Mouse (Mus musculus) neural tube, embryonic 14.5 days (tissue): ENCODE measurements around the gene Abtb2. TPM values are rescaled to one million over a fixed set of nuclear protein-coding genes. Genes with fewer than 3 reads are reported as not detected.

Experiments used
- ATAC-seq: fragments of 200-750 bp; cut with Nextera tagmentation; 2 replicates; pipeline ENCODE4 v1.8.0; 2017; ENCODE audit warnings: low read depth, mild to moderate bottlenecking, moderate TSS enrichment, moderate library complexity
- H3K27ac ChIP-seq: fragments of 300-500 bp; sonication (generic); 2 replicates; pipeline ENCODE4 v1.5.1; 2014; ENCODE audit warnings: low read depth, mild to moderate bottlenecking, control low read depth, low read length, moderate library complexity, mixed read lengths
- H3K27me3 ChIP-seq: fragments of 300-500 bp; sonication (generic); 2 replicates; pipeline ENCODE4 v1.6.1; 2014; ENCODE audit warnings: low read length; ENCODE audit not compliant: control insufficient read depth, insufficient read depth
- H3K36me3 ChIP-seq: fragments of 300-500 bp; sonication (generic); 2 replicates; pipeline ENCODE4 v1.6.1; 2014; ENCODE audit warnings: low read length, mixed read lengths; ENCODE audit not compliant: control insufficient read depth, insufficient read depth
- H3K4me1 ChIP-seq: fragments of 300-500 bp; sonication (generic); 2 replicates; pipeline ENCODE4 v1.6.1; 2014; ENCODE audit warnings: low read length; ENCODE audit not compliant: control insufficient read depth, insufficient read depth
- H3K4me2 ChIP-seq: fragments of 300-500 bp; sonication (generic); 2 replicates; pipeline ENCODE4 v1.6.1; 2014; ENCODE audit warnings: mild to moderate bottlenecking, low read depth, low read length, control low read depth
- H3K4me3 ChIP-seq: fragments of 300-500 bp; sonication (generic); 2 replicates; pipeline ENCODE4 v1.5.1; 2014; ENCODE audit warnings: low read depth, low read length, control low read depth, mixed read lengths
- H3K9ac ChIP-seq: fragments of 300-500 bp; sonication (generic); replicated peaks from 2 replicates; pipeline ENCODE4 v1.6.1; 2014; ENCODE audit warnings: low read depth, mild to moderate bottlenecking, control low read depth, low read length, mixed read lengths
- H3K9me3 ChIP-seq: fragments of 300-500 bp; sonication (generic); 2 replicates; pipeline ENCODE4 v1.6.1; 2016; ENCODE audit warnings: low read length; ENCODE audit not compliant: control insufficient read depth
- WGBS: fragments of 180-500 bp; shearing (Covaris S2); extraction: QIAGEN DNeasy Blood & Tissue Kit; methylation state at CpG from one replicate; pipeline ENCODE4 v1.1.7; 2014; 5-methylcytosine and 5-hydroxymethylcytosine counted together
- polyA plus RNA-seq: library from polyadenylated mRNA; unstranded; fragments of >200 nt; fragmentation: Nextera tagmentation; extraction: Ambion mirVana; gene quantifications from 2 replicates; pipeline ENCODE4 v1.2.1, GENCODE M21; 2014

The Abtb2 gene
- polyA plus RNA-seq, 1 experiment from 2014 or later: 7.8 TPM

DNA sequence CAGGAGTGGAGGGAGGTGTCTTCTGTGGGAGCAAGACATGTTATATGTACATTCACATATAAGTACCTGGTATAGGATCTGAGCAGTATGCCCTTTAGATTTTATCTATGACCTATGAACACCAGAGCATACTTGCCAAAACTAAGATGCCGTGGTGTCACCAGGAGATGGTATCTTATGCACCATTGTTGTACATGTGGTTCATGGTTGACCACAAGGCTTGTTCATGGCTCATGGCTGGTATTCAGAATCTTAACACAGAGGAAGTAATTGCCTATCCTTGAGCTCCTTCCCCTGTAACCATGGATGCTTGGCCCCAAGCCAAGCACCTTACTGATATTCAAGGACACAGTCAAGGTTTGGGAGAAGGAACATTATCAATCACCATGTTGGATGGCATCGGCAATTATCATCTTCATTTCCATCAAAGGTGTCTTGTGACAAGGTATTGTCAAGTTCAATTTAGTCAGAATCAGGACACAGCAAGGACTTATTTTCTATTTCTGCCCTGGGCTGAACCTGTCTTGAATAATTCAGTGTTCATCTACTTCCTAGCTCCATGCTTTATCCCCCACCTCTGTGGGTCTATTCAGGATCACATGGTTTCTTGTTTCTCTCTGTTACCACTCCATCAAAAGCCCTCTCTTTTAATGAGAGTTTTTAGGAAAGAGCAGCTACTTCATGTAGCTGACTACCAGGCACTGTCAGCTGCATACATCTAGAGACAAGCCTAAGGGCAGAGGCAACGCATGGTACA is 69.8 kb downstream of the Abtb2 start:
- no peak overlapping the region for H3K27ac ChIP-seq
- no peaks in the 10 kb centered on the region for H3K36me3 ChIP-seq
- no peak overlapping the region for H3K9ac ChIP-seq
- 86% methylated on average over 3 of the region's 3 CpGs for WGBS
- no peaks in the 10 kb centered on the region for H3K9me3 ChIP-seq
- peaks cover 3% of the 10 kb centered on the region for H3K27me3 ChIP-seq
- no peak for ATAC-seq
- no peak overlapping the region for H3K4me3 ChIP-seq
- 0 out of 2 replicates have a peak, but pooled peaks cover 3% of the 10 kb centered on the region for H3K4me1 ChIP-seq
- H3K4me2 ChIP-seq: no peak overlapping the region

DNA sequence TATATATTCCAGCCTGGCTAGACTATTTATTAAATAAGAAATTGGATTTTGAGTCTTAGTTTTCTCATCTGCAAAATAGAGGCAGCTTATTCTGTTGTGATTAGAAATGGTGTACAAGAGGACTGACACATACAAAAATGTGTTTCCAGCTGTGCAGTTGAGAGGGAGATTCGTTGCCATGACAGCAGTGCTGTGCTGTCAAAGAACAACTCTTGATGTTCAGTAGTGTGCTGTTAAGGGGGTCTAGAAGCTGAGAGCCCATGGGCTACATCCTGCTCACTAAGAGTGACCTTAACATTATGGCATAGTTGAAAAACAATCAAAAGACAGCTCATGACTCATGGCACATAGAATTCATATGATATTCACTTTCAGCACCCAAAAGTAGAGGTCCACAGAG is 71.3 kb downstream of the Abtb2 start:
- Histone ChIP-seq H3K27me3 (peaks cover 3% of the 10 kb centered on the region), H3K4me3 (no peak overlapping the region), H3K36me3 (no peaks in the 10 kb centered on the region), H3K9me3 (no peaks in the 10 kb centered on the region), H3K9ac (no peak overlapping the region), H3K4me2 (no peak overlapping the region), H3K4me1 (0 out of 2 replicates have a peak, but pooled peaks cover 3% of the 10 kb centered on the region), H3K27ac (no peak overlapping the region)
- 67% methylated on average over 1 of the region's 1 CpGs for WGBS
- no peak for ATAC-seq

DNA sequence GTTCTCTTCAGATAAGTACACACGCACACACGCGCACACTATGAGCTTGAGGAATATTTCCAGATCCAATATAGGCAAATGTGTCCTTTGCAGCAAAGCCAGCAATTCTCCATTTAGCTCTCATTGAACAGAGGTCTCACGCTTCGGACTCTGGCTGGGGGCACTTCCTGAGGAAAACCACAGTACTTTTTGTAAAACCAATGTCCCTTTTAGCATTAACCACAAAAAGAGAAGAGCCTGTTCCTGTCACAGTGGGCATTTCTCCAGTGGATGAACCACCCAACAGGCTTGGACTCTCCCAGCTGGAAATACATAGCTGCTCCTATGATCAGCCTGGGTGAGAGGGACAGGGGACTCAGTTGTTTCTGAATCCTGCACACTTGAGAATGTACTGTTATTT is 71.8 kb downstream of the Abtb2 start:
- H3K27me3 ChIP-seq: peaks cover 3% of the 10 kb centered on the region; the same call in 1 of the 2 replicates
- ATAC-seq: no peak
- H3K9ac ChIP-seq: no peak overlapping the region
- no peak overlapping the region for H3K4me2 ChIP-seq
- H3K4me1 ChIP-seq: 0 out of 2 replicates have a peak, but pooled peaks cover 3% of the 10 kb centered on the region
- no peaks in the 10 kb centered on the region for H3K36me3 ChIP-seq
- H3K9me3 ChIP-seq: no peaks in the 10 kb centered on the region
- WGBS: 95% methylated on average over 5 of the region's 5 CpGs
- no peak overlapping the region for H3K27ac ChIP-seq
- H3K4me3 ChIP-seq: no peak overlapping the region

DNA sequence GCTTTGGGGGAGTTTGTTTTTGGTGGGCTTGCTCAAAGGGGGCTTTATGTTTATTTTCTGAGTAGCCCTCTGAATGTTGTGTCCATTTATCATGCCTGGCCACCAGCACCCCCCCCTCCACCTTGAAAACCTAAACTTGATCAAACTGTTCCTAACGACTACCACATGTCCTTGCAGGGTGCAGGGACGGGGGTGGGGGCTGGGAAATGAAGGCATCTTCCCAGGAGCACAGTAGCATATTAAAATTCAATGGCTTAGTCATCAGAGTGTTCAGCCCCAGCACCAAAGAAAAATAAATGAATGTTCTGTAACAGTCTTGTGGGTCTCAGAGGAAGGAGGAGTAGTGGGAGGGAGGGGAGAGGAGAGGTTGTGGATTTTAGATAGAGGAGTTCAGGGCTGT is 73.6 kb downstream of the Abtb2 start:
- Histone ChIP-seq H3K4me2 (no peak overlapping the region), H3K4me3 (no peak overlapping the region), H3K9ac (no peak overlapping the region), H3K27ac (no peak overlapping the region), H3K27me3 (peaks cover 3% of the 10 kb centered on the region; the same call in 1 of the 2 replicates), H3K4me1 (peaks cover 3% of the 10 kb centered on the region; the same call in 1 of the 2 replicates), H3K36me3 (no peaks in the 10 kb centered on the region), H3K9me3 (no peaks in the 10 kb centered on the region)
- 31% methylated on average over 2 of the region's 2 CpGs for WGBS
- no peak for ATAC-seq

- WGBS: 46% methylated on average over 2 of the region's 2 CpGs
- Histone ChIP-seq H3K4me1 (peaks cover 3% of the 10 kb centered on the region; the same call in 1 of the 2 replicates), H3K27me3 (peaks cover 3% of the 10 kb centered on the region; the same call in 1 of the 2 replicates), H3K4me3 (no peak overlapping the region), H3K4me2 (no peak overlapping the region), H3K9me3 (no peaks in the 10 kb centered on the region), H3K36me3 (no peaks in the 10 kb centered on the region), H3K9ac (no peak overlapping the region), H3K27ac (no peak overlapping the region)
- no peak for ATAC-seq
Measured at GRCm38 (mm10) chr2:103640861-103641260, 74.8 kb downstream of the Abtb2 start.

DNA sequence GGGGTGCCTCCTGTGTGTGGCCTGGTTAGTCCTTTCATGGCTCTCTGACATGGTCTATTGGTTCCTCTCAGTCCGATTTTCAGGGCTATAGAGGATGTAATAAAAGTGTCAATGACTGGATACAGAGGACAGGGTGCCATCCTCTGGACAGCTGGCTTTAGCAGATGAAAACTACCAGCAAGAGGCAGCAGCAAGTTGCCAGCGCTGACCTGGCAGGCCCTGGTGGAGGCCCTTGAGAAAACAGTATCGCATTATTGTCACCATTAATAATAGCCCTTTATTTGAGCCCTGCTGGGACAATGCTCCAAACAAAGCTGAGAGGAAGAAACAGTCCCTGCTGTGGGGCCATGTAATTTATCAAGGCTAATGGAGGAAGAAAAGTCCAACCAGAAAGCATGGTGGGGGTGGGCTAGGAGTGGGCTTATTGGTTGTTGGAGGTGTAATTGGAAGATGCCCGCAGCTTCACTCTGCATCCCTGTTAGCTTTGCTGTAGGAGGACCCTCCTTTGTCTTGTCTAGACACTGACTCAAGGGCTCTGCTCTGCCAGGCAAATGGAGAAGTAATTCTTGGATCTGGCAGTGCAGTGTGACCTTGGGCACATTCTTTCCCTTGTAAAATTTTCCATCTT is 77.6 kb downstream of the Abtb2 start:
- H3K27ac ChIP-seq: no peak overlapping the region
- no peak overlapping the region for H3K4me2 ChIP-seq
- H3K9me3 ChIP-seq: no peaks in the 10 kb centered on the region
- ATAC-seq: peak; percentile 77
- no peaks in the 10 kb centered on the region for H3K36me3 ChIP-seq
- H3K27me3 ChIP-seq: no peaks in the 10 kb centered on the region; the same call in 1 of the 2 replicates
- no peak overlapping the region for H3K4me3 ChIP-seq
- WGBS: 4% methylated on average over 4 of the region's 4 CpGs
- H3K4me1 ChIP-seq: peaks cover 3% of the 10 kb centered on the region; the same call in 1 of the 2 replicates
- no peak overlapping the region for H3K9ac ChIP-seq

- ATAC-seq: no peak
- Histone ChIP-seq H3K27ac (no peak overlapping the region), H3K27me3 (no peaks in the 10 kb centered on the region; the same call in 1 of the 2 replicates), H3K9ac (no peak overlapping the region), H3K36me3 (no peaks in the 10 kb centered on the region), H3K4me1 (peaks cover 3% of the 10 kb centered on the region; the same call in 1 of the 2 replicates), H3K9me3 (no peaks in the 10 kb centered on the region), H3K4me3 (no peak overlapping the region), H3K4me2 (no peak overlapping the region)
- 21% methylated on average over 1 of the region's 1 CpGs for WGBS
Measured at GRCm38 (mm10) chr2:103644418-103644817, 78.3 kb downstream of the Abtb2 start.

- Histone ChIP-seq H3K27ac (no peak overlapping the region), H3K27me3 (no peaks in the 10 kb centered on the region), H3K9me3 (no peaks in the 10 kb centered on the region), H3K4me1 (no peaks in the 10 kb centered on the region), H3K36me3 (no peaks in the 10 kb centered on the region), H3K4me3 (no peak overlapping the region), H3K4me2 (no peak overlapping the region), H3K9ac (no peak overlapping the region)
- no peak for ATAC-seq
- WGBS: 72% methylated on average over 2 of the region's 2 CpGs
Measured at GRCm38 (mm10) chr2:103650314-103650879, 84.3 kb downstream of the Abtb2 start.

DNA sequence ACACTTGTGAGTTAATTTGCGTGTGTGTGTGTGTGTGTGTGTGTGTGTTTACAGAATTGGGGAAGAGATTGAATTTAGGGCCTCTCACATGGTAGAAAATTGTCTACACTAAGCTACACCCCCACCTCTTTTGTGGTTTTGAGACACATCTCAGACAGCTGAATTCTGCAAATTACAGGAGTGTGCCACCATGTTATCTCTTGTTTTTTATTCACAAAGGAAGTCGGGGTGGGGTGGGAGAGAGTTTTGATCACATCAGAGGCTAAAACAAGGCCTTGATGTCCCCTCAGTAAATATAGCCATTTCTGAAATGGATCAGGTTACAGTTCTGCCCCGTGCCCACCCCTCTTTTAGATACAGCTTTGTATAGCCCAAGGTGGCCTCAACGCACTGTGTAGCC is 86.0 kb downstream of the Abtb2 start:
- Histone ChIP-seq H3K4me2 (no peak overlapping the region), H3K9me3 (no peaks in the 10 kb centered on the region), H3K27ac (no peak overlapping the region), H3K9ac (no peak overlapping the region), H3K4me1 (no peaks in the 10 kb centered on the region), H3K27me3 (no peaks in the 10 kb centered on the region), H3K4me3 (no peak overlapping the region), H3K36me3 (no peaks in the 10 kb centered on the region)
- ATAC-seq: no peak
- 91% methylated on average over 4 of the region's 4 CpGs for WGBS
